Mouse (Mus musculus): ENCODE results near the gene Cycs.
"Not testable (repeated sequence)": the region's sequence is repeated elsewhere in the genome, so short reads cannot be mapped to it uniquely, and the experiment has no call there.

The Cycs gene

DNA sequence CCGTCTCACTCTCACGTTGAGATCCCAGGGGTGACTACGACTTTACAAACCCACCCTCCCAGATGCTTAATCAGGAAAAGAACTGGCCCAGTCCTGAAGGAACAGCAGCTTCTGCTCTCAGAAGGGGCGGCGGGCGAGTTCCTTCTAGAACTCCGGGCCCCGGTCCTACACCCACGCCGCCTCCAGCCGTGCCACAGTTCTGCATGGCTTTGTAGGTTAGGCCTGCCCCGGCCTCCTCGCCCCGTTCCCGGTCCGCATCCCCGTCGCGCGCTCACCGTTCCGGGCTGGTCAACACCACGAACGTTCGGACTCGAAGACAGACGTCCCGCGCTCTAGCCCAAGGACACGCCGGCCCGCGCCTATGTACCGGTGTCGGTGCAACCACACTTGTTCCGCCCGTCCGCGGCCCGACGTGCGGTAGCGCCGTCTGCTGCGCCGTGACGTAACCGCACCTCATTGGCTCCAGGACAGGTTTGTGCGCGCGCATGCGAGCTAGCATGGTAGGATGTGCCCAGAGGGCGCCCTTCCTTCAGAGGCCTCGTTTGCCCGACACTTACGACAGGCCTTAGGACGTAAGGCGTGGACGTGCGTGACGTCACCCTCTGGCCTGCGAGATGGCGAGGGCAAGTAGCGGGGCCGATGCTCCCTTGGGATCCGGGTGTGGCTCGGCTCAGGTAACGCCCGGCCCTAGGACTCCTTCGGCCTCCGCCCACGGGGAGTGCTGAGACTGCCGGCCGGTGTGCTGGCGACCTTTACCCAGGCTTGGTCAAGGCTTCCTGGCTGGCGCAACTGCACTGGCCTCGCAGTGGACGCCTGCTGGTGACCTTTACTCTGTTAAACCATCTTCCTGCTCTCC is at the start of gene Cycs:
Gene Cycs (minus strand): TSS at position 398 of the 856 bp plus-strand sequence.
- peak; percentile 99 for DNase-seq (ENCODE audit: low spot score)

GRCm38 (mm10) chr6:50601620-50602019 is 35.3 kb upstream of the Cycs start:
- DNase-seq (ENCODE audit: low spot score), result peak; percentile 73

DNA sequence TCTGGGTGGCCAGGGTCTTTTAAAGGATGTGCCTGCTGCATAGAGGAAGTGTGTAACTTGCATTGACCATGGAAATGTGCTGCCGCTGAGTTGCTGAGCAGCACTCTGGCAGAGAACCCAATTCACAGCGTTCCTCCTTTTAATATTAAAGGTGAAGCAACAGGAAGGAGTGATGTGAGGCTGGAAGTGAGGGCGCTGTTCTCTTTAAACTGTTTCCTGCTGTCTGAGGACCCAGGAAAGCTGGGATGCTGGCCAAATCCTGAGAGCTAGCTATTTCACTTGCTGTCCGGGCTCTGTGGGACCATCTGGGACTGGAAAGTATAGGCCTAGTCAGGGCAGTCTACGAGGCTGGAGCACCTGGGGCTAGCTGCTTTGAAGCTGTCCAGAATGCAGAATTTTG is 32.2 kb upstream of the Cycs start:
- peak; percentile 67 for DNase-seq (ENCODE audit: low spot score)

- peak; percentile 97 for DNase-seq (ENCODE audit: low spot score)
Measured at GRCm38 (mm10) chr6:50596301-50597211, 30.2 kb upstream of the Cycs start, which contains the start of gene 4921507P07Rik. Gene 4921507P07Rik (minus strand): TSS chr6:50596632.

GRCm38 (mm10) chr6:50594372-50594771 is 28.0 kb upstream of the Cycs start:
- no peak for DNase-seq (ENCODE audit: low spot score)

- DNase-seq (ENCODE audit: low spot score), result no peak
Measured at GRCm38 (mm10) chr6:50593334-50593845, 27.1 kb upstream of the Cycs start.

- no peak for DNase-seq (ENCODE audit: low spot score)
Measured at GRCm38 (mm10) chr6:50590234-50590633, 23.9 kb upstream of the Cycs start.

GRCm38 (mm10) chr6:50588251-50588650 is 21.9 kb upstream of the Cycs start:
- DNase-seq (ENCODE audit: low spot score), result peak; percentile 62

- no peak for DNase-seq (ENCODE audit: low spot score)
Measured at GRCm38 (mm10) chr6:50587412-50587811, 21.1 kb upstream of the Cycs start.

DNA sequence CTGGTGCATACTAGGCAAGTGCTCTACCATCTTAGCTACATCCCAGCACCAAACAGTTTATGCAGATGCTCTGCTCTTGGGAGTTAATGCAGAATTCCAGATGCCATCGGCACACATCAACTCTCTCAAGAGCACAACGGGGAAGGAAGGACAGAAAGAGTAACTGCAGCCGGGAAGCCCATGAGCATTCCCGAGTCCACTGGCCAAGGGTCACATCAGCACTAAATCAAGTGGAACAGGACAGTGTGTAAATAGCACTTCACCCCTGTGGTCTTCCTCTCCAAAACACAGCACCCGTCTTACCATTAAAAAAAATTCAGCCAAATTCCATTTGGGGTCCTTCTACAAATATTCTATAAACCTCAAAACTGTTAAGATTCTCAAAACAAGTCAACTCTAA is 20.0 kb upstream of the Cycs start:
- no peak for DNase-seq (ENCODE audit: low spot score)

DNA sequence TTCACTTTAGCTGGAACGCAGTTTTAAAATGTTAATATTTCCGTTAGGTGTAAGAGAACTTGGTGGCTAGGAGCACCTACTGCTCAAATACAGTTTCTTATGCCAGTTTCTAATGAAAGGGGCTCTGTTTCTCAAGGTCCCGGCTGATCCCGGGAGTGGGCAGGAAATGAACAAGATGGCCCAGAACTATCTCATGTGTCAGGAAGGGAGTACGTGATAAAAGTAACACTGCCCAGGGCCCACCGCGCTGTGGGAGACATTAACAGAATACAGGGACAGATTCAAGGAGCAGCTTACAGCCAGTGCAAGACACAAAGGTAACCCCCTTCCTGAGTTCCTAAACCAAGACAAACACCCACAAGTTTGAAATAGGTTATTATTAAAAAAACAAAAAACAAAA is 19.4 kb upstream of the Cycs start:
- peak; percentile 50 for DNase-seq (ENCODE audit: low spot score)

GRCm38 (mm10) chr6:50571661-50572060 is 5.3 kb upstream of the Cycs start:
- peak; percentile 46 for DNase-seq (ENCODE audit: low spot score)

GRCm38 (mm10) chr6:50566997-50567255 is 588 bp upstream of the Cycs start:
- DNase-seq (ENCODE audit: low spot score), result no peak

DNA sequence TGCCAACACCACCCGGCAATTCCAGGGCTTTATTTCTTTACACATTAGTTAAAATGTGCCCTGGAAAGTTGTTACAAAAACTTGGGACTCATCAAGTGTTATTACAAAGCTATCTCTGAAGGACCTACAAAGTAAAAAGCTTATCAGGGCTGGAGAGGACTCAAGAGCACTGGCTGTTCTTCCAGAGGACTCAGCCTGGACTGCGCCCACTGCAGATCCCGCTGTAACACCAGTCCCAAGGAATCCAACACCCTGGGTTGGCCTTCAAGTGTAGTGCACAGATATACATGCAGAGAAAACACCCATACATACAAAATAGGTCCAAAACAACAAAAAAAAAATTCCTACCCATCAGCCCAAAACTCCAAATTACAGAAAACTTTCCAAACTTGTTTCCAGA is 2.7 kb downstream of the Cycs start:
- DNase-seq (ENCODE audit: low spot score), result peak; percentile 44

- DNase-seq (ENCODE audit: low spot score), result peak; percentile 10
Measured at GRCm38 (mm10) chr6:50562421-50562820, 3.9 kb downstream of the Cycs start.

DNA sequence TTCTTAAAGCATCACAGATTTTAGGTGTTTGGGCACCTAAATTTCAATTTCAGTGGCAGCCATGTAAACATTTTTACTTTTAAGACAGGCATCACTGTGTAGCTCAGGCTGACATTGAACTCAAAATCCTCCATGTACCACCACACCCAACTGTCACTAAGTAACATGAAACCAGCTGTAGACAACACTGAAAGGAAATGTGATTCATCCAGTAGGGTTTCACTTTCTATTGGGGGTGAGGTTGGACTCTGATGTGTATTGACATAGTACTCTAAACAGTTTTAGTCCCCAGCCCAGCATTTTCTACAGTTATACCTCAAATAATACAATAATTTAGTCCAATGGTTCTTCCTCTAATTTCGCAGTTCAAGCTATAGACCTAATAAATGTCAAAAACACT is 5.6 kb downstream of the Cycs start:
- DNase-seq (ENCODE audit: low spot score), result no peak

DNA sequence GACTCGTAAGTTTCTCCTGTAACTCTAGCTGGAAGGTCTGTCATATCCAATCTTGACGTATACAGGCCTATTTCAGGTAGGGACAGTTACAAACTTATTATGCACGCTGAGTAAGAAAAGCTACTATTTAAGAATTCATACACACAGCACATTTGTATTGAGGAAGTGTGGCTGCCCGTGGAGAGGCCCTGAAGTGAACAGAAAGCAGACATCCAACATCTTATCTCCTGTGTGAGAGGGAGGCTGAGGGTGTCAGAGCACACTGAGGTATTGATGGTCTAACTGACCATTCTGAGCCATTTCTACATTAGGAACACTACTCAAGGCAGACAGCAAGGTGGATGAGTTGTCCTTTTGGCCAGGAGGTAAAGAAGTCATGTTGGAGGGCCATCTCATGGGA is 7.5 kb downstream of the Cycs start:
- peak; percentile 12 for DNase-seq (ENCODE audit: low spot score)

DNA sequence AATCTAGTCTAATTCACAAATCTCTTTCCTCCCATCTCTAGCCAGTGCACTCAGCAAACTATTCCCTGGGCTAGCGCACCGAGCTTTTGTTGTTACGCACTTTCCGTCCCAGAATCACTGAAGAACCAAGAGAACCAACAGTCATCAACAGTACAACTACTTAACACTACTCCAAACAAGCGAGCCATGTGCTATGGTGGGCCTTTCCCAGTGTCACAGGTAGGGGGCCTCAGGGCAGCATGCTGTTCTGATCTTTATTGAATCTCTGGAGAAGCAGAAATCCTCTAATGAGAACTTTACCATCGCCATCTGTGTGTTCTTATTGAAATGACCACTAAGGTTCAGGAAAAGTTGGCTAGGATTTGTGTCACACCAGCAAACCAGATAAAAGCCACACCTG is 8.8 kb downstream of the Cycs start:
- DNase-seq (ENCODE audit: low spot score), result peak; percentile 39

- not testable (repeated sequence) for DNase-seq (ENCODE audit: low spot score)
Measured at GRCm38 (mm10) chr6:50554223-50554622, 12.1 kb downstream of the Cycs start.

GRCm38 (mm10) chr6:50552881-50553518 is 13.3 kb downstream of the Cycs start:
- DNase-seq (ENCODE audit: low spot score), result no peak

DNA sequence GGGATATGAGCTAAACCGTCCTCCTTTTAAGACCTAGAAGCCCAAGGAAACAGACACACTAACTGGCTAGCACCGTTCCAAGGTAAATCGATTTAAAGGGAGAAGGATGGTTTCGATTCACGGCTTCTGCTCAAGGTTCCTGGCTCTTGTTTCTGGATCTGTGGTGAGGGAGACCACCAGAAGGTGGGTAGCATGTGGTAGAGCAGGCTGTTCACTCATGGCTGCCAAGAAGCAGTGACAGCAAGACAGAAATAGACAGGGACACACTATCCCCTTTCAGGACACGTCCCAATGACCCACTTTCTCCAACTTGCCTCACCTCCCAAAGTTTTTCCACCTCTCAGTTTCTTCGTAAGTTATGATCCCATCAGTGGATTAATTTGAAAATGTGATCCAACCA is 16.5 kb downstream of the Cycs start:
- peak; percentile 11 for DNase-seq (ENCODE audit: low spot score)

DNA sequence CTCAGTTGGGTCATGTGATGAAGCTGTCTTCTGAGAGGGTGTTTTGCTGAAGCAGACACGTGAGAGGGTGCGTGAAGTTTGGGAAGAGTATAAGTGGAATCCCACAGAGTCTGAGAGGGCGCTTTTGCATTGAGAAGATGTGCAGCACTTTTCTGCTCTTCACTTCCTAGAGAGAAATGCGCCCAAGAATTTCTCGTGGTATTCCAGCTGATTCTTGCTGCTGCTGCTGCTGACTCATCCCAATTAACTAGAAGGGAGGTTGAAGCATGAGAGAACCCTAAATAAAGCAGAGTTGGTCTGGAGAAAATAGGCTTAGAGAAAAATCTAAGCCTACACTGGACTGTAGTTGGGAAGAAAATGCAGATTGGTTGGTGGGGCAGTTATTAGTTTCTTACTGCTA is 17.3 kb downstream of the Cycs start:
- peak; percentile 5 for DNase-seq (ENCODE audit: low spot score)

Measured in testis, postnatal 10 days (tissue).